Mouse (Mus musculus): Measurements from ENCODE around the gene Nup98. TPM values are rescaled to one million over a fixed set of nuclear protein-coding genes. Genes with fewer than 3 reads are reported as not detected.

The Nup98 gene
- polyA plus RNA-seq, 1 experiment from 2014 or later = 53.5 TPM

GRCm38 (mm10) chr7:102200576-102200975 is 9.4 kb downstream of the Nup98 start:
- no peaks in the 10 kb centered on the region for H3K9me3 ChIP-seq (ENCODE audit: control insufficient read depth, low read depth, low read length)
- no peak overlapping the region for H3K4me3 ChIP-seq (ENCODE audit: low read depth, low read length)
- no peaks in the 10 kb centered on the region for H3K27me3 ChIP-seq (ENCODE audit: control insufficient read depth, insufficient read depth, low read length)
- H3K4me1 ChIP-seq (ENCODE audit: control insufficient read depth, insufficient read depth, low read length) = no peaks in the 10 kb centered on the region
- H3K9ac ChIP-seq (replicated peaks; ENCODE audit: low read depth, low read length) = no peak overlapping the region
- H3K4me2 ChIP-seq (replicated peaks; ENCODE audit: low read depth, low read length) = no peak overlapping the region
- H3K36me3 ChIP-seq (ENCODE audit: control insufficient read depth, insufficient read depth, low read length) = no peaks in the 10 kb centered on the region
- ATAC-seq (ENCODE audit: insufficient number of reproducible peaks, insufficient read depth, low FRiP score, low read depth) = no peak
- 82% methylated on average over 3 of the region's 3 CpGs for WGBS
- no peak overlapping the region for H3K27ac ChIP-seq (ENCODE audit: low read length)

GRCm38 (mm10) chr7:102192356-102192755 is 17.6 kb downstream of the Nup98 start:
- Histone ChIP-seq H3K27ac (ENCODE audit: low read length) (no peak overlapping the region), H3K9ac (replicated peaks; ENCODE audit: low read depth, low read length) (no peak overlapping the region), H3K9me3 (ENCODE audit: control insufficient read depth, low read depth, low read length) (no peaks in the 10 kb centered on the region), H3K27me3 (ENCODE audit: control insufficient read depth, insufficient read depth, low read length) (no peaks in the 10 kb centered on the region), H3K4me1 (ENCODE audit: control insufficient read depth, insufficient read depth, low read length) (no peaks in the 10 kb centered on the region), H3K4me2 (replicated peaks; ENCODE audit: low read depth, low read length) (no peak overlapping the region), H3K4me3 (ENCODE audit: low read depth, low read length) (no peak overlapping the region), H3K36me3 (ENCODE audit: control insufficient read depth, insufficient read depth, low read length) (peaks cover 42% of the 10 kb centered on the region)
- no peak for ATAC-seq (ENCODE audit: insufficient number of reproducible peaks, insufficient read depth, low FRiP score, low read depth)
- 93% methylated on average over 1 of the region's 1 CpGs for WGBS

GRCm38 (mm10) chr7:102183849-102184248 is 26.1 kb downstream of the Nup98 start:
- no peaks in the 10 kb centered on the region for H3K27me3 ChIP-seq (ENCODE audit: control insufficient read depth, insufficient read depth, low read length)
- ATAC-seq (ENCODE audit: insufficient number of reproducible peaks, insufficient read depth, low FRiP score, low read depth) = no peak
- no peak overlapping the region for H3K4me3 ChIP-seq (ENCODE audit: low read depth, low read length)
- no peak overlapping the region for H3K9ac ChIP-seq (replicated peaks; ENCODE audit: low read depth, low read length)
- H3K4me2 ChIP-seq (replicated peaks; ENCODE audit: low read depth, low read length) = no peak overlapping the region
- no peaks in the 10 kb centered on the region for H3K9me3 ChIP-seq (ENCODE audit: control insufficient read depth, low read depth, low read length)
- no peaks in the 10 kb centered on the region for H3K4me1 ChIP-seq (ENCODE audit: control insufficient read depth, insufficient read depth, low read length)
- H3K27ac ChIP-seq (ENCODE audit: low read length) = no peak overlapping the region
- H3K36me3 ChIP-seq (ENCODE audit: control insufficient read depth, insufficient read depth, low read length) = peaks cover 65% of the 10 kb centered on the region
- 86% methylated on average over 3 of the region's 3 CpGs for WGBS

GRCm38 (mm10) chr7:102170300-102170699 is 39.7 kb downstream of the Nup98 start:
- no peak overlapping the region for H3K4me2 ChIP-seq (replicated peaks; ENCODE audit: low read depth, low read length)
- peaks cover 29% of the 10 kb centered on the region for H3K36me3 ChIP-seq (ENCODE audit: control insufficient read depth, insufficient read depth, low read length)
- no peaks in the 10 kb centered on the region for H3K4me1 ChIP-seq (ENCODE audit: control insufficient read depth, insufficient read depth, low read length)
- H3K9me3 ChIP-seq (ENCODE audit: control insufficient read depth, low read depth, low read length) = no peaks in the 10 kb centered on the region
- ATAC-seq (ENCODE audit: insufficient number of reproducible peaks, insufficient read depth, low FRiP score, low read depth) = no peak
- H3K27me3 ChIP-seq (ENCODE audit: control insufficient read depth, insufficient read depth, low read length) = no peaks in the 10 kb centered on the region
- no peak overlapping the region for H3K9ac ChIP-seq (replicated peaks; ENCODE audit: low read depth, low read length)
- H3K27ac ChIP-seq (ENCODE audit: low read length) = no peak overlapping the region
- no peak overlapping the region for H3K4me3 ChIP-seq (ENCODE audit: low read depth, low read length)

GRCm38 (mm10) chr7:102153691-102154090 is 56.3 kb downstream of the Nup98 start:
- H3K36me3 ChIP-seq (ENCODE audit: control insufficient read depth, insufficient read depth, low read length) = peaks cover 69% of the 10 kb centered on the region
- no peak overlapping the region for H3K9ac ChIP-seq (replicated peaks; ENCODE audit: low read depth, low read length)
- no peaks in the 10 kb centered on the region for H3K9me3 ChIP-seq (ENCODE audit: control insufficient read depth, low read depth, low read length)
- no peaks in the 10 kb centered on the region for H3K4me1 ChIP-seq (ENCODE audit: control insufficient read depth, insufficient read depth, low read length)
- no peak overlapping the region for H3K27ac ChIP-seq (ENCODE audit: low read length)
- no peak for ATAC-seq (ENCODE audit: insufficient number of reproducible peaks, insufficient read depth, low FRiP score, low read depth)
- H3K4me2 ChIP-seq (replicated peaks; ENCODE audit: low read depth, low read length) = no peak overlapping the region
- no peak overlapping the region for H3K4me3 ChIP-seq (ENCODE audit: low read depth, low read length)
- H3K27me3 ChIP-seq (ENCODE audit: control insufficient read depth, insufficient read depth, low read length) = no peaks in the 10 kb centered on the region
- WGBS = 92% methylated on average over 5 of the region's 5 CpGs

GRCm38 (mm10) chr7:102137898-102138297 is 72.1 kb downstream of the Nup98 start:
- 95% methylated on average over 5 of the region's 5 CpGs for WGBS
- no peak overlapping the region for H3K4me3 ChIP-seq (ENCODE audit: low read depth, low read length)
- no peaks in the 10 kb centered on the region for H3K9me3 ChIP-seq (ENCODE audit: control insufficient read depth, low read depth, low read length)
- H3K9ac ChIP-seq (replicated peaks; ENCODE audit: low read depth, low read length) = no peak overlapping the region
- no peak overlapping the region for H3K4me2 ChIP-seq (replicated peaks; ENCODE audit: low read depth, low read length)
- ATAC-seq (ENCODE audit: insufficient number of reproducible peaks, insufficient read depth, low FRiP score, low read depth) = no peak
- no peak overlapping the region for H3K27ac ChIP-seq (ENCODE audit: low read length)
- no peaks in the 10 kb centered on the region for H3K4me1 ChIP-seq (ENCODE audit: control insufficient read depth, insufficient read depth, low read length)
- H3K36me3 ChIP-seq (ENCODE audit: control insufficient read depth, insufficient read depth, low read length) = peaks cover 58% of the 10 kb centered on the region
- no peaks in the 10 kb centered on the region for H3K27me3 ChIP-seq (ENCODE audit: control insufficient read depth, insufficient read depth, low read length)

GRCm38 (mm10) chr7:102137464-102137863 is 72.5 kb downstream of the Nup98 start:
- Histone ChIP-seq H3K27ac (ENCODE audit: low read length) (no peak overlapping the region), H3K4me1 (ENCODE audit: control insufficient read depth, insufficient read depth, low read length) (no peaks in the 10 kb centered on the region), H3K4me2 (replicated peaks; ENCODE audit: low read depth, low read length) (no peak overlapping the region), H3K4me3 (ENCODE audit: low read depth, low read length) (no peak overlapping the region), H3K9ac (replicated peaks; ENCODE audit: low read depth, low read length) (no peak overlapping the region), H3K27me3 (ENCODE audit: control insufficient read depth, insufficient read depth, low read length) (no peaks in the 10 kb centered on the region), H3K9me3 (ENCODE audit: control insufficient read depth, low read depth, low read length) (no peaks in the 10 kb centered on the region), H3K36me3 (ENCODE audit: control insufficient read depth, insufficient read depth, low read length) (peaks cover 62% of the 10 kb centered on the region)
- WGBS = 85% methylated on average over 1 of the region's 1 CpGs
- ATAC-seq (ENCODE audit: insufficient number of reproducible peaks, insufficient read depth, low FRiP score, low read depth) = no peak

GRCm38 (mm10) chr7:102132395-102132794 is 77.6 kb downstream of the Nup98 start:
- Histone ChIP-seq H3K36me3 (ENCODE audit: control insufficient read depth, insufficient read depth, low read length) (peaks cover 71% of the 10 kb centered on the region), H3K4me3 (ENCODE audit: low read depth, low read length) (no peak overlapping the region), H3K27me3 (ENCODE audit: control insufficient read depth, insufficient read depth, low read length) (no peaks in the 10 kb centered on the region), H3K27ac (ENCODE audit: low read length) (no peak overlapping the region), H3K4me2 (replicated peaks; ENCODE audit: low read depth, low read length) (no peak overlapping the region), H3K4me1 (ENCODE audit: control insufficient read depth, insufficient read depth, low read length) (no peaks in the 10 kb centered on the region), H3K9ac (replicated peaks; ENCODE audit: low read depth, low read length) (no peak overlapping the region), H3K9me3 (ENCODE audit: control insufficient read depth, low read depth, low read length) (no peaks in the 10 kb centered on the region)
- ATAC-seq (ENCODE audit: insufficient number of reproducible peaks, insufficient read depth, low FRiP score, low read depth) = no peak
- WGBS = 84% methylated on average over 4 of the region's 4 CpGs

GRCm38 (mm10) chr7:102120326-102120725 is 89.7 kb downstream of the Nup98 start:
- no peaks in the 10 kb centered on the region for H3K9me3 ChIP-seq (ENCODE audit: control insufficient read depth, low read depth, low read length)
- H3K4me1 ChIP-seq (ENCODE audit: control insufficient read depth, insufficient read depth, low read length) = no peaks in the 10 kb centered on the region
- H3K27ac ChIP-seq (ENCODE audit: low read length) = no peak overlapping the region
- 97% methylated on average over 10 of the region's 10 CpGs for WGBS
- H3K4me2 ChIP-seq (replicated peaks; ENCODE audit: low read depth, low read length) = no peak overlapping the region
- H3K36me3 ChIP-seq (ENCODE audit: control insufficient read depth, insufficient read depth, low read length) = peaks cover 65% of the 10 kb centered on the region
- H3K27me3 ChIP-seq (ENCODE audit: control insufficient read depth, insufficient read depth, low read length) = no peaks in the 10 kb centered on the region
- H3K4me3 ChIP-seq (ENCODE audit: low read depth, low read length) = no peak overlapping the region
- H3K9ac ChIP-seq (replicated peaks; ENCODE audit: low read depth, low read length) = no peak overlapping the region
- no peak for ATAC-seq (ENCODE audit: insufficient number of reproducible peaks, insufficient read depth, low FRiP score, low read depth)
